Mouse (Mus musculus): Measurements from ENCODE around the gene Ubac2. TPM values are rescaled to one million over a fixed set of nuclear protein-coding genes. Genes with fewer than 3 reads are reported as not detected.

Gene Ubac2
- polyA plus RNA-seq, 1 experiment from 2014 or later, result 56.9 TPM

GRCm38 (mm10) chr14:121947201-121947760 is 68.9 kb downstream of the Ubac2 start:
- ATAC-seq (no peak), DNase-seq (ENCODE audit: low spot score) (no peak)
- Histone ChIP-seq H3K4me1 (ENCODE audit: control insufficient read depth, insufficient read depth, low read length) (no peaks in the 10 kb centered on the region), H3K27ac (ENCODE audit: low read depth, low read length) (no peak overlapping the region), H3K27me3 (replicated peaks; ENCODE audit: control insufficient read depth, insufficient read depth, low read length) (no peaks in the 10 kb centered on the region), H3K36me3 (ENCODE audit: control insufficient read depth, insufficient read depth, low read length) (no peaks in the 10 kb centered on the region), H3K9ac (ENCODE audit: low read length) (no peak overlapping the region), H3K4me3 (ENCODE audit: low read depth, low read length) (no peak overlapping the region), H3K9me3 (replicated peaks; ENCODE audit: control insufficient read depth, low read length) (no peaks in the 10 kb centered on the region), H3K4me2 (ENCODE audit: low read length) (no peak overlapping the region)
- WGBS, result 80% methylated on average over 8 of the region's 8 CpGs

DNA sequence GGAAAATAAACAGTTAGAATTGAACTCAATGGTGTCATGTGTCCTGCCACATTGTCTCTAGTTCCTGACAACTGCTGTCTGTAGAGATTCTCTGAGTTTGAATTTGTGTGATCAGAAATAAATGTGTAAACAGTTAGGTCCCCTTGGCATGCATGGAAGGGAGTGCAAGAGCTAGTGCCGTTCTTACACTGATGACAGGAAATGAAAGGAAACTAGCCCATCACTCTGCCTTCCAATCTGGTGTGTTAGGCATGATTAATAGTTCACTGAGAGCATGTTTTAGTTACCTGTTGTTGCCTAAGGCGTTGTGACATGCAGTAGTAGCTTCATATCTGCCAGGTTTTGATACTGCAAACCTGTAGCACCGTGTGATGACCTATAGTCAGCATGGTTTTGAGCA is 69.5 kb downstream of the Ubac2 start:
- Histone ChIP-seq H3K4me1 (ENCODE audit: control insufficient read depth, insufficient read depth, low read length) (no peaks in the 10 kb centered on the region), H3K9me3 (replicated peaks; ENCODE audit: control insufficient read depth, low read length) (no peaks in the 10 kb centered on the region), H3K27me3 (replicated peaks; ENCODE audit: control insufficient read depth, insufficient read depth, low read length) (no peaks in the 10 kb centered on the region), H3K4me2 (ENCODE audit: low read length) (no peak overlapping the region), H3K9ac (ENCODE audit: low read length) (no peak overlapping the region), H3K4me3 (ENCODE audit: low read depth, low read length) (no peak overlapping the region), H3K27ac (ENCODE audit: low read depth, low read length) (no peak overlapping the region), H3K36me3 (ENCODE audit: control insufficient read depth, insufficient read depth, low read length) (no peaks in the 10 kb centered on the region)
- ATAC-seq (no peak), DNase-seq (ENCODE audit: low spot score) (no peak)
- WGBS, result 91% methylated on average over 3 of the region's 3 CpGs

GRCm38 (mm10) chr14:121949436-121949835 is 71.0 kb downstream of the Ubac2 start:
- Histone ChIP-seq H3K9me3 (replicated peaks; ENCODE audit: control insufficient read depth, low read length) (no peaks in the 10 kb centered on the region), H3K4me1 (ENCODE audit: control insufficient read depth, insufficient read depth, low read length) (no peaks in the 10 kb centered on the region), H3K27ac (ENCODE audit: low read depth, low read length) (no peak overlapping the region), H3K27me3 (replicated peaks; ENCODE audit: control insufficient read depth, insufficient read depth, low read length) (no peaks in the 10 kb centered on the region), H3K4me3 (ENCODE audit: low read depth, low read length) (no peak overlapping the region), H3K4me2 (ENCODE audit: low read length) (no peak overlapping the region), H3K9ac (ENCODE audit: low read length) (no peak overlapping the region), H3K36me3 (ENCODE audit: control insufficient read depth, insufficient read depth, low read length) (0 out of 2 replicates have a peak, but pooled peaks cover 2% of the 10 kb centered on the region)
- ATAC-seq (no peak), DNase-seq (ENCODE audit: low spot score) (no peak)
- 90% methylated on average over 3 of the region's 3 CpGs for WGBS

- Histone ChIP-seq H3K4me2 (ENCODE audit: low read length) (no peak overlapping the region), H3K27me3 (replicated peaks; ENCODE audit: control insufficient read depth, insufficient read depth, low read length) (no peaks in the 10 kb centered on the region), H3K36me3 (ENCODE audit: control insufficient read depth, insufficient read depth, low read length) (0 out of 2 replicates have a peak, but pooled peaks cover 4% of the 10 kb centered on the region), H3K4me3 (ENCODE audit: low read depth, low read length) (no peak overlapping the region), H3K9me3 (replicated peaks; ENCODE audit: control insufficient read depth, low read length) (no peaks in the 10 kb centered on the region), H3K9ac (ENCODE audit: low read length) (no peak overlapping the region), H3K27ac (ENCODE audit: low read depth, low read length) (no peak overlapping the region), H3K4me1 (ENCODE audit: control insufficient read depth, insufficient read depth, low read length) (no peaks in the 10 kb centered on the region)
- DNase-seq (ENCODE audit: low spot score), result no peak
- 95% methylated on average over 5 of the region's 5 CpGs for WGBS
- ATAC-seq, result no peak
These were observed 71.5 kb downstream of the Ubac2 start for GRCm38 (mm10) chr14:121949897-121950296.

- no peaks in the 10 kb centered on the region for H3K4me1 ChIP-seq (ENCODE audit: control insufficient read depth, insufficient read depth, low read length)
- H3K9me3 ChIP-seq (replicated peaks; ENCODE audit: control insufficient read depth, low read length), result no peaks in the 10 kb centered on the region
- ATAC-seq (no peak), DNase-seq (ENCODE audit: low spot score) (no peak)
- H3K4me2 ChIP-seq (ENCODE audit: low read length), result no peak overlapping the region
- H3K9ac ChIP-seq (ENCODE audit: low read length), result no peak overlapping the region
- 0 out of 2 replicates have a peak, but pooled peaks cover 4% of the 10 kb centered on the region for H3K36me3 ChIP-seq (ENCODE audit: control insufficient read depth, insufficient read depth, low read length)
- H3K27me3 ChIP-seq (replicated peaks; ENCODE audit: control insufficient read depth, insufficient read depth, low read length), result no peaks in the 10 kb centered on the region
- no peak overlapping the region for H3K27ac ChIP-seq (ENCODE audit: low read depth, low read length)
- no peak overlapping the region for H3K4me3 ChIP-seq (ENCODE audit: low read depth, low read length)
- 88% methylated on average over 2 of the region's 2 CpGs for WGBS
These were observed 73.1 kb downstream of the Ubac2 start for GRCm38 (mm10) chr14:121951399-121952045.

GRCm38 (mm10) chr14:121952046-121952400 is 73.6 kb downstream of the Ubac2 start:
- no peaks in the 10 kb centered on the region for H3K9me3 ChIP-seq (replicated peaks; ENCODE audit: control insufficient read depth, low read length)
- no peak overlapping the region for H3K4me2 ChIP-seq (ENCODE audit: low read length)
- H3K27ac ChIP-seq (ENCODE audit: low read depth, low read length), result no peak overlapping the region
- no peak for DNase-seq (ENCODE audit: low spot score)
- no peak overlapping the region for H3K9ac ChIP-seq (ENCODE audit: low read length)
- 0 out of 2 replicates have a peak, but pooled peaks cover 4% of the 10 kb centered on the region for H3K36me3 ChIP-seq (ENCODE audit: control insufficient read depth, insufficient read depth, low read length)
- H3K4me1 ChIP-seq (ENCODE audit: control insufficient read depth, insufficient read depth, low read length), result no peaks in the 10 kb centered on the region
- H3K27me3 ChIP-seq (replicated peaks; ENCODE audit: control insufficient read depth, insufficient read depth, low read length), result no peaks in the 10 kb centered on the region
- ATAC-seq, result no peak
- 93% methylated on average over 5 of the region's 5 CpGs for WGBS
- H3K4me3 ChIP-seq (ENCODE audit: low read depth, low read length), result no peak overlapping the region

- DNase-seq (ENCODE audit: low spot score), result no peak
- WGBS, result 95% methylated on average over 11 of the region's 11 CpGs
- Histone ChIP-seq H3K27ac (ENCODE audit: low read depth, low read length) (no peak overlapping the region), H3K4me2 (ENCODE audit: low read length) (no peak overlapping the region), H3K36me3 (ENCODE audit: control insufficient read depth, insufficient read depth, low read length) (0 out of 2 replicates have a peak, but pooled peaks cover 4% of the 10 kb centered on the region), H3K4me3 (ENCODE audit: low read depth, low read length) (no peak overlapping the region), H3K4me1 (ENCODE audit: control insufficient read depth, insufficient read depth, low read length) (no peaks in the 10 kb centered on the region), H3K9ac (ENCODE audit: low read length) (no peak overlapping the region), H3K9me3 (replicated peaks; ENCODE audit: control insufficient read depth, low read length) (no peaks in the 10 kb centered on the region), H3K27me3 (replicated peaks; ENCODE audit: control insufficient read depth, insufficient read depth, low read length) (no peaks in the 10 kb centered on the region)
- ATAC-seq, result no peak
These were observed 75.7 kb downstream of the Ubac2 start for GRCm38 (mm10) chr14:121954129-121954528.

GRCm38 (mm10) chr14:121954608-121955007 is 76.2 kb downstream of the Ubac2 start:
- Histone ChIP-seq H3K9me3 (replicated peaks; ENCODE audit: control insufficient read depth, low read length) (no peaks in the 10 kb centered on the region), H3K4me1 (ENCODE audit: control insufficient read depth, insufficient read depth, low read length) (no peaks in the 10 kb centered on the region), H3K4me3 (ENCODE audit: low read depth, low read length) (no peak overlapping the region), H3K9ac (ENCODE audit: low read length) (no peak overlapping the region), H3K36me3 (ENCODE audit: control insufficient read depth, insufficient read depth, low read length) (0 out of 2 replicates have a peak, but pooled peaks cover 4% of the 10 kb centered on the region), H3K4me2 (ENCODE audit: low read length) (no peak overlapping the region), H3K27ac (ENCODE audit: low read depth, low read length) (no peak overlapping the region), H3K27me3 (replicated peaks; ENCODE audit: control insufficient read depth, insufficient read depth, low read length) (no peaks in the 10 kb centered on the region)
- ATAC-seq (no peak), DNase-seq (ENCODE audit: low spot score) (no peak)
- WGBS, result 97% methylated on average over 12 of the region's 12 CpGs

- 0 out of 2 replicates have a peak, but pooled peaks cover 4% of the 10 kb centered on the region for H3K36me3 ChIP-seq (ENCODE audit: control insufficient read depth, insufficient read depth, low read length)
- no peak for ATAC-seq
- no peak overlapping the region for H3K27ac ChIP-seq (ENCODE audit: low read depth, low read length)
- no peak overlapping the region for H3K4me2 ChIP-seq (ENCODE audit: low read length)
- no peaks in the 10 kb centered on the region for H3K27me3 ChIP-seq (replicated peaks; ENCODE audit: control insufficient read depth, insufficient read depth, low read length)
- no peaks in the 10 kb centered on the region for H3K4me1 ChIP-seq (ENCODE audit: control insufficient read depth, insufficient read depth, low read length)
- H3K9ac ChIP-seq (ENCODE audit: low read length), result no peak overlapping the region
- no peak for DNase-seq (ENCODE audit: low spot score)
- H3K9me3 ChIP-seq (replicated peaks; ENCODE audit: control insufficient read depth, low read length), result no peaks in the 10 kb centered on the region
- H3K4me3 ChIP-seq (ENCODE audit: low read depth, low read length), result no peak overlapping the region
- 92% methylated on average over 5 of the region's 5 CpGs for WGBS
These were observed 76.9 kb downstream of the Ubac2 start for GRCm38 (mm10) chr14:121955176-121955795.

Data from forebrain, embryonic 14.5 days (tissue).